Mouse (Mus musculus) urinary bladder, postnatal 25 days (tissue): ENCODE results near the gene Zcchc9.

ENCODE experiments used
- DNase-seq: peaks from one replicate; pipeline ENCODE4 v3.0.0; 2022; ENCODE audit warnings: low spot score

The Zcchc9 gene

GRCm38 (mm10) chr13:91761654-91762445 lies 45.7 kb downstream of the Zcchc9 start:
- DNase-seq = no peak

GRCm38 (mm10) chr13:91760302-91761050 lies 47.0 kb downstream of the Zcchc9 start:
- DNase-seq = no peak

GRCm38 (mm10) chr13:91759791-91760190 lies 47.7 kb downstream of the Zcchc9 start:
- DNase-seq = no peak

- no peak for DNase-seq
Observed at GRCm38 (mm10) chr13:91758316-91759048, 49.0 kb downstream of the Zcchc9 start.

GRCm38 (mm10) chr13:91756230-91756629 lies 51.3 kb downstream of the Zcchc9 start:
- DNase-seq = no peak

GRCm38 (mm10) chr13:91754762-91755161 lies 52.7 kb downstream of the Zcchc9 start:
- no peak for DNase-seq

- DNase-seq = no peak
Observed at GRCm38 (mm10) chr13:91753724-91754123, 53.8 kb downstream of the Zcchc9 start.

- no peak for DNase-seq
Observed at GRCm38 (mm10) chr13:91749981-91750380, 57.5 kb downstream of the Zcchc9 start.

GRCm38 (mm10) chr13:91748401-91748800 lies 59.1 kb downstream of the Zcchc9 start:
- DNase-seq = no peak
